ENCODE assay signal across 8 mouse cellular contexts in the genomic region with DNA sequence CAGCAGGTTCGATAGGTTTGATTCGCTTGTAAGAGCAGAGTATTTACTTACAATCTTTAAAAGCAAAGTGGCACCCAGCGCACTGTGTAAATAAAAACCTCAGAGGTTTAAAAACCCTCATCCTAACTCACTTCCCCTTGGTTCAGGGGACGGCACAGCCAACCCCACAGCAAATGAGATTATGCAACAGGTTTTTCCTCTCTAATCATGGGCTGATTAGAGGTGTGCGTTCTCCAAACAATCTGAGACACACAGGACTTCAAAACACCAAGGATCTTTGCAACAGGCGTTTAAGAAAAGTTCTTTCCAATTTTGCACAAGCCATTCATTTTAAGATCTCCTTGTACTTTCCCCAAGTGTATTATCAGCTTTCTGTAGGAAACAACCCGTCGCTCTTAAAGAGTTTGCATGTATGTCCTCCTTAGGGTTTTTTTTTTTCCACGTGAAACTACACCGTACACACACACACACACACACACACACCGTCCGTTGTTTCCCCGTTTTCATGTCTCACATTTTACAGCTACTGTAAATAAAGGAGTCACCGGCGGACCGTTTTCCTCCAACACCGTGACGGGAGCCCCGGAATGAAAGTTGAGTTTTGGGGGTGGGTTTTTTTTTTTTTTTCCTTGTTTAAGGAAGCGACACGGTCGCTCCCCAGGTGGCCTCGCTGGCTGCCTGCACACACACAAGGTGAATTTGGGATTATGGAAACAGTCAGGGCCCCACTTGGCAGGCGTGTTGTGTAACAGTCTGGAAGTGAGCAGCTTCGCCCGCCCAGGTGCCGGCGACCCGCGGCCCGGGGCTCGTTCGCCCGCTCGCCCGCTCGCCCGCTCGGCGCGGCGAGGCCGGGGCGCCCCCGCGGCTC. TPM values are rescaled to one million over a fixed set of nuclear protein-coding genes. Genes with fewer than 3 reads are reported as not detected.
DNase-seq lines count a peak whose midpoint lies in the region; ATAC-seq lines count a peak whose summit lies in the region.

No protein-coding gene starts in this region.

- no peaks in the 10 kb centered on the region for H3K36me3 ChIP-seq in hindbrain, embryonic 13.5 days
- H3K36me3 ChIP-seq in limb, embryonic 13.5 days = no peaks in the 10 kb centered on the region
- no peaks in the 10 kb centered on the region for H3K36me3 ChIP-seq in midbrain, embryonic 12.5 days
- H3K36me3 ChIP-seq in stomach, embryonic 14.5 days (ENCODE audit: control insufficient read depth, insufficient read depth, low read length) = no peaks in the 10 kb centered on the region

- peak; percentile 17 to 21 for DNase-seq in right cerebral cortex, adult 2 months (ENCODE audit: low spot score in 2 of 2)
- DNase-seq in right cerebral cortex, postnatal 36 days (ENCODE audit: low spot score in 2 of 2) = no peak
- DNase-seq in cerebellum, adult 18-20 months = peak; percentile 70 to 72
- peak; percentile 28 for DNase-seq in forelimb bud, embryonic 11.5 days (ENCODE audit: low read depth, low spot score)

- H3K9me3 ChIP-seq in hindbrain, embryonic 13.5 days = no peaks in the 10 kb centered on the region
- H3K9me3 ChIP-seq in limb, embryonic 13.5 days = no peaks in the 10 kb centered on the region
- no peaks in the 10 kb centered on the region for H3K9me3 ChIP-seq in midbrain, embryonic 12.5 days
- H3K9me3 ChIP-seq in stomach, embryonic 14.5 days (ENCODE audit: control insufficient read depth, low read depth, low read length) = no peaks in the 10 kb centered on the region

- no peak for ATAC-seq in hindbrain, embryonic 13.5 days (ENCODE audit: low FRiP score)
- peak; percentile 29 for ATAC-seq in limb, embryonic 13.5 days (ENCODE audit: low FRiP score, low read depth)
- peak; percentile 64; the same call in 1 of the 2 replicates for ATAC-seq in midbrain, embryonic 12.5 days (ENCODE audit: low FRiP score, low read depth)
- peak; percentile 21; the same call in 1 of the 2 replicates for ATAC-seq in stomach, embryonic 14.5 days (ENCODE audit: insufficient number of reproducible peaks, insufficient read depth, low FRiP score, low read depth)

- H3K27ac ChIP-seq in hindbrain, embryonic 13.5 days = peak overlapping the region; percentile 84; the same call in 1 of the 2 replicates
- H3K27ac ChIP-seq in limb, embryonic 13.5 days = peak overlapping the region; percentile 97
- peak overlapping the region; percentile 90; the same call in 1 of the 2 replicates for H3K27ac ChIP-seq in midbrain, embryonic 12.5 days (replicated peaks)
- H3K27ac ChIP-seq in stomach, embryonic 14.5 days (ENCODE audit: low read length) = peak overlapping the region; percentile 96

- peaks cover 17% of the 10 kb centered on the region for H3K4me1 ChIP-seq in hindbrain, embryonic 13.5 days (replicated peaks)
- H3K4me1 ChIP-seq in limb, embryonic 13.5 days = peaks cover 13% of the 10 kb centered on the region
- peaks cover 11% of the 10 kb centered on the region for H3K4me1 ChIP-seq in midbrain, embryonic 12.5 days
- 0 out of 2 replicates have a peak, but pooled peaks cover 7% of the 10 kb centered on the region for H3K4me1 ChIP-seq in stomach, embryonic 14.5 days (ENCODE audit: control insufficient read depth, insufficient read depth, low read length)

- peak overlapping the region; percentile 79 for H3K9ac ChIP-seq in hindbrain, embryonic 13.5 days
- H3K9ac ChIP-seq in limb, embryonic 13.5 days = peak overlapping the region; percentile 92
- H3K9ac ChIP-seq in midbrain, embryonic 12.5 days (replicated peaks) = peak overlapping the region; percentile 89
- peak overlapping the region; percentile 97 for H3K9ac ChIP-seq in stomach, embryonic 14.5 days (replicated peaks; ENCODE audit: low read depth, low read length)

- under 1% methylated on average over 42 of the region's 46 CpGs for WGBS in hindbrain, embryonic 13.5 days
- under 1% methylated on average over 34 of the region's 46 CpGs for WGBS in limb, embryonic 13.5 days
- WGBS in midbrain, embryonic 12.5 days = 1% methylated on average over 46 of the region's 46 CpGs
- WGBS in stomach, embryonic 14.5 days = under 1% methylated on average over 36 of the region's 46 CpGs

- H3K27me3 ChIP-seq in hindbrain, embryonic 13.5 days = peaks cover 9% of the 10 kb centered on the region; the same call in 1 of the 2 replicates
- H3K27me3 ChIP-seq in limb, embryonic 13.5 days = 0 out of 2 replicates have a peak, but pooled peaks cover 3% of the 10 kb centered on the region
- H3K27me3 ChIP-seq in midbrain, embryonic 12.5 days = peaks cover 13% of the 10 kb centered on the region; the same call in 1 of the 2 replicates
- no peaks in the 10 kb centered on the region for H3K27me3 ChIP-seq in stomach, embryonic 14.5 days (ENCODE audit: control insufficient read depth, insufficient read depth, low read length)

- peak overlapping the region; percentile 72 for H3K4me2 ChIP-seq in hindbrain, embryonic 13.5 days
- H3K4me2 ChIP-seq in limb, embryonic 13.5 days (replicated peaks) = peak overlapping the region; percentile 76
- H3K4me2 ChIP-seq in midbrain, embryonic 12.5 days (replicated peaks) = peak overlapping the region; percentile 55
- peak overlapping the region; percentile 52 for H3K4me2 ChIP-seq in stomach, embryonic 14.5 days (replicated peaks; ENCODE audit: low read depth, low read length)

- peak overlapping the region; percentile 69 for H3K4me3 ChIP-seq in hindbrain, embryonic 13.5 days
- peak overlapping the region; percentile 76 for H3K4me3 ChIP-seq in limb, embryonic 13.5 days
- H3K4me3 ChIP-seq in midbrain, embryonic 12.5 days = peak overlapping the region; percentile 75
- peak overlapping the region; percentile 58 for H3K4me3 ChIP-seq in stomach, embryonic 14.5 days (ENCODE audit: low read depth, low read length)

RNA-seq across cellular contexts. Expression of a gene that starts 0.9 kb away (rescaled TPM):
- 5.5 and 5.7 TPM in 2 replicates for polyA plus RNA-seq in hindbrain, embryonic 13.5 days (2015; fragmentation: Nextera tagmentation; extraction: Ambion mirVana)
- polyA plus RNA-seq in limb, embryonic 13.5 days (2015; fragmentation: Nextera tagmentation; extraction: Ambion mirVana) = 16.8 and 17.1 TPM in 2 replicates
- 17.0 and 17.7 TPM in 2 replicates for polyA plus RNA-seq in midbrain, embryonic 12.5 days (2016; fragmentation: Nextera tagmentation; extraction: Ambion mirVana)
- 19.2 and 21.4 TPM in 2 replicates for polyA plus RNA-seq in stomach, embryonic 14.5 days (2014; fragmentation: Nextera tagmentation; extraction: Ambion mirVana)

RNA-seq across cellular contexts. Expression of a gene that starts 38.5 kb away (rescaled TPM):
- polyA plus RNA-seq in hindbrain, embryonic 13.5 days (2015; fragmentation: Nextera tagmentation; extraction: Ambion mirVana) = 3.8 and 4.8 TPM in 2 replicates
- 2.6 and 3.0 TPM in 2 replicates for polyA plus RNA-seq in limb, embryonic 13.5 days (2015; fragmentation: Nextera tagmentation; extraction: Ambion mirVana)
- polyA plus RNA-seq in midbrain, embryonic 12.5 days (2016; fragmentation: Nextera tagmentation; extraction: Ambion mirVana) = 2.5 and 2.9 TPM in 2 replicates
- polyA plus RNA-seq in stomach, embryonic 14.5 days (2014; fragmentation: Nextera tagmentation; extraction: Ambion mirVana) = 3.5 and 4.1 TPM in 2 replicates

Comparison
In these comparisons a context has a peak if more than half of its experiments do, and no peak if none do; other contexts are left out.
1. DNase-seq: peak in right cerebral cortex, adult 2 months (2 of 2), cerebellum, adult 18-20 months (2 of 2) and forelimb bud, embryonic 11.5 days (single experiment); none in right cerebral cortex, postnatal 36 days (0 of 2).
2. Peak in every context shown above with its lines, with median percentiles within 50 percentile points of each other: H3K27ac ChIP-seq, H3K4me2 ChIP-seq, H3K4me3 ChIP-seq and H3K9ac ChIP-seq.